Mouse (Mus musculus) thymus, adult 2 months (tissue): Measurements from ENCODE around the gene Micall1. TPM values are rescaled to one million over a fixed set of nuclear protein-coding genes. Genes with fewer than 3 reads are reported as not detected.

Experiments
- DNase-seq: peaks from one replicate; pipeline ENCODE4 v3.0.0; 2021
- H3K27ac ChIP-seq: fragments of 200-500 bp; 2 replicates; pipeline ENCODE4 v1.5.1; 2012; ENCODE audit warnings: low read length, control low read depth; ENCODE audit not compliant: control insufficient read depth, insufficient read depth
- H3K27me3 ChIP-seq: fragments of 200-500 bp; 2 replicates; pipeline ENCODE4 v1.6.1; 2012; ENCODE audit warnings: mild to moderate bottlenecking, low read length, moderate library complexity, mixed read lengths; ENCODE audit not compliant: control insufficient read depth, insufficient read depth
- H3K36me3 ChIP-seq: fragments of 200-500 bp; 2 replicates; pipeline ENCODE4 v1.6.1; 2012; ENCODE audit warnings: mild to moderate bottlenecking, low read length, moderate library complexity; ENCODE audit not compliant: control insufficient read depth, insufficient read depth
- H3K4me1 ChIP-seq: fragments of 200-500 bp; replicated peaks from 2 replicates; pipeline ENCODE4 v1.6.1; 2012; ENCODE audit warnings: low read length; ENCODE audit not compliant: control insufficient read depth, insufficient read depth
- H3K4me3 ChIP-seq: fragments of 200-500 bp; 2 replicates; pipeline ENCODE4 v1.5.1; 2012; ENCODE audit warnings: mild to moderate bottlenecking, low read length, control low read depth, moderate library complexity; ENCODE audit not compliant: control insufficient read depth, insufficient read depth
- CTCF ChIP-seq: fragments of 200-500 bp; IDR thresholded peaks from 2 replicates; pipeline ENCODE4 v1.5.1; 2012; ENCODE audit warnings: mild to moderate bottlenecking, control low read depth, low read length, moderate library complexity, borderline replicate concordance; ENCODE audit not compliant: control insufficient read depth, poor library complexity, insufficient read depth; ENCODE audit errors: extremely low read depth
- POLR2A ChIP-seq: fragments of 200-500 bp; IDR thresholded peaks from 2 replicates; pipeline ENCODE4 v1.6.1; 2012; ENCODE audit warnings: mild to moderate bottlenecking, low read length, control low read depth, moderate library complexity; ENCODE audit not compliant: control insufficient read depth, poor library complexity, insufficient read depth; ENCODE audit errors: extremely low read depth
- WGBS: fragments of 180-500 bp; shearing (Covaris S2); methylation state at CpG from one replicate; pipeline ENCODE4 v1.1.7; 2018; 5-methylcytosine and 5-hydroxymethylcytosine counted together
- polyA plus RNA-seq: library from polyadenylated mRNA; depleted of rRNA; stranded (reverse); fragments of >200 nt; gene quantifications from 2 replicates; pipeline ENCODE4 v1.2.3, GENCODE M21; 2012; rRNA removed

Gene Micall1
- polyA plus RNA-seq, 1 experiment, result 47.3 TPM

DNA sequence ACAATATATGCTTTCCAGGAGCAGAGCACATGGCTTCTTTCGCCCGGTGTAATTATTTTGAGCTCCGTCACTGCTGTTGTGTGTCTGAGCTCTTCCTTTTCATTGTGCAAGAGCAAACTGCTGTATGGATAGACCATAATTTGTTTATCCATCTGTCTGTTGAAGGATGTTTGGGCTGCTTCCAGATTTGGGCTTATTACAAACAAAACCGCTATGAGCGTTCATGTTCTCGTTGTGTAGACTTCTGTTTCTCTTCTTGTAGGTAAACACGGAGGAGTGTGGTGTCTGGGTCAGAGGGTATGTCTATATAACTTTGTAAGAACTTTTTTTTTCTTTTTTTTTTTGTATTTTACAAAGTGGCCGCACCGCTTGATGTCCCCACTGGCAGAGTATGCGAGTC, 76.5 kb downstream of the Micall1 start:
- H3K27ac ChIP-seq, result no peak overlapping the region
- TF ChIP-seq POLR2A (no peak), CTCF (no peak)
- no peaks in the 10 kb centered on the region for H3K4me1 ChIP-seq
- H3K4me3 ChIP-seq, result no peak overlapping the region
- H3K36me3 ChIP-seq, result no peaks in the 10 kb centered on the region
- WGBS, result 95% methylated on average over 10 of the region's 10 CpGs
- no peak for DNase-seq
- H3K27me3 ChIP-seq, result no peaks in the 10 kb centered on the region

Other genes starting within 250 kb of the Micall1 start
- gene Gga1, start 231.7 kb upstream of the Micall1 start, polyA plus RNA-seq, result 137 and 155 TPM in 2 replicates
- gene Gm49510, start 209.2 kb upstream of the Micall1 start, polyA plus RNA-seq, result 0.08 and 0.14 TPM in 2 replicates
- 371 and 412 TPM in 2 replicates for gene Sh3bp1, start 209.1 kb upstream of the Micall1 start, polyA plus RNA-seq
- gene Pdxp, start 195.0 kb upstream of the Micall1 start, polyA plus RNA-seq, result 72.0 and 94.8 TPM in 2 replicates
- 359 and 428 TPM in 2 replicates for gene Lgals1, start 182.2 kb upstream of the Micall1 start, polyA plus RNA-seq
- gene Nol12, start 174.0 kb upstream of the Micall1 start, polyA plus RNA-seq, result 26.8 and 27.9 TPM in 2 replicates
- gene Triobp, start 161.2 kb upstream of the Micall1 start, polyA plus RNA-seq, result 52.2 and 70.7 TPM in 2 replicates
- 35.7 and 52.0 TPM in 2 replicates for gene H1f0, start 80.4 kb upstream of the Micall1 start, polyA plus RNA-seq
- 0.71 and 1.6 TPM in 2 replicates for gene Galr3, start 67.0 kb upstream of the Micall1 start, polyA plus RNA-seq
- gene Ankrd54, start 46.0 kb upstream of the Micall1 start, polyA plus RNA-seq, result 171 and 181 TPM in 2 replicates
- 205 and 212 TPM in 2 replicates for gene Eif3l, start 33.7 kb upstream of the Micall1 start, polyA plus RNA-seq
- 37.3 and 38.0 TPM in 2 replicates for gene Polr2f, start 32.1 kb downstream of the Micall1 start, polyA plus RNA-seq
- gene 1700088E04Rik, start 32.4 kb downstream of the Micall1 start, polyA plus RNA-seq, result 1.3 and 1.8 TPM in 2 replicates
- 0.87 and 0.88 TPM in 2 replicates for gene Sox10, start 56.3 kb downstream of the Micall1 start, polyA plus RNA-seq
- gene Pick1, start 120.3 kb downstream of the Micall1 start, polyA plus RNA-seq, result 27.1 and 27.7 TPM in 2 replicates
- 0.11 and 0.24 TPM in 2 replicates for gene Gm49486, start 120.5 kb downstream of the Micall1 start, polyA plus RNA-seq
- 0.15 TPM in 1 of 2 replicates, not detected in the other for gene Slc16a8, start 145.9 kb downstream of the Micall1 start, polyA plus RNA-seq
- 0.68 and 2.9 TPM in 2 replicates for gene Baiap2l2, start 176.6 kb downstream of the Micall1 start, polyA plus RNA-seq
- gene Pla2g6, start 219.5 kb downstream of the Micall1 start, polyA plus RNA-seq, result 65.2 and 71.4 TPM in 2 replicates
- gene Maff, start 237.7 kb downstream of the Micall1 start, polyA plus RNA-seq, result 7.4 and 8.1 TPM in 2 replicates